Mouse (Mus musculus) spleen, adult 2 months (tissue): ENCODE data around the gene Tspoap1.

Experiments
- CTCF ChIP-seq: fragments of 200-500 bp; IDR thresholded peaks from 2 replicates; pipeline ENCODE4 v1.5.1; 2011; ENCODE audit warnings: mild to moderate bottlenecking, inconsistent platforms; ENCODE audit not compliant: insufficient read depth, insufficient read length, insufficient replicate concordance; ENCODE audit errors: extremely low read depth
- POLR2A ChIP-seq: fragments of 200-500 bp; IDR thresholded peaks from 2 replicates; pipeline ENCODE4 v1.6.1; 2011; ENCODE audit warnings: low read depth, low read length, inconsistent platforms

DNA sequence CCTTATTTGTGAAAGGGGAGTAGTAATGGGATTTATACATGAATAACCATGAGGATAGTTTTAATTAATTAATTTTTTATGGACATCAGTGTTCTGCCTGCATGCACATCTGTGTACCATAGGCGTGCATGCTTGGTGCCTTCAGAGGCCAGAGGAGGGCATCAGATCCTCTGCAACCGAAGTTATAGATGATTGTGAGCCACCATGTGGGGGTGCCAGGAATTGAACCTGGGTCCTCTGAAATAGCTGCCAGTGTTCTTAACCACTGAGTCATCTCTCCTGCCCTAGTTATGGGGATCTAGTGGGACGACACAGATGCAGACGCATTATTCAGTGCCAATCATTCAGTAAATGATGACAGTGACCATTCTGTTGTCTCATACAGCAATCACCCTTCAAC, 37.5 kb upstream of the Tspoap1 start:
- TF ChIP-seq POLR2A = no peak
- TF ChIP-seq CTCF = no peak
